Mouse (Mus musculus): ENCODE data around the gene Olfr16.

DNA sequence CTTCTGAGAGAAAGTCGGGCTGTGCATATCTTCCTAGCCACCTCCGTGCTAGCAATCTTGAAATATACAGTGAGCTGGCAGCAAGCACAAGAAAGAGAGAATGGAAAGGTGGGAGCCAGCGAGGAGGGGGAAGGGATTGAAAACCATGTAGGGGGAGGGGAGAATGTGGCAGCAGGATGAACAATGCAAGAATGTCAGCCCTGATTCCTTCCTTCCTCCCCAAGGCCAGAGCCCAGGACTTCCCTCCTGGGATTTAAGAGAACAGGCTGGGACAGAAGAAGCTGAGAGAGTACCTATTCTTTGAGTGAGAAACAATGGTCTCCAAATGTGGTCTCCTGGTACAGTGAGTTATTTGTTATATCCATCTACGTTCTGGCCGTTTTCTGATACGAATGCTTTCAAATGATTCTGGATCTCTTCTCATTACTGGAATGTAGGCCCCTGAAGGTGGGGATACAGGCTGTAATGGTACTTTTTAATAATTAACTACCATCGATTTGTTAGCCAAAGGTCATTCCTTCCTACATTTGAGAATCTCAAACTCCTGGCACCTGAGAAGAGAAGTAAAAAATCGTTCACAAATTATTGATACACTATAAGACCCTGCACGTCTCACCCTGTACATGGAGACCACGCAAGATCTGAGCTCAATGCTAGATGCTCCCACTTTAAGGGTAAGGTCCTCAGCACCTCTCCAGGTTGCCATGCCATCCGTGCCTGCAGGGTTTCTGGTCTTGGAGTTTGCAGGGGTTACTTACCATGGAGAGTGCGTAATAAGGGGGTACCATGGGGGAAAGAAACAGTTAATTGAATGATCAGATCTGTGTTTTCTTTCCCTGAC, 39.8 kb downstream of the Olfr16 start:
- TF ChIP-seq TAL1 (conservative IDR thresholded peaks at IDR 0.05; ENCODE audit: low read depth, low read length) (no peak), CTCF (IDR thresholded peaks at IDR 0.05; ENCODE audit: low read depth, low read length) (no peak)
